Mouse (Mus musculus) lung, postnatal 14 days (tissue): Measurements from ENCODE around the gene Scml4.
A peak's percentile ranks its signal among the peaks of the same experiment; 100 is the strongest.

ENCODE experiments used
- DNase-seq: peaks from one replicate; pipeline ENCODE4 v3.0.0; 2021

Scml4 gene

DNA sequence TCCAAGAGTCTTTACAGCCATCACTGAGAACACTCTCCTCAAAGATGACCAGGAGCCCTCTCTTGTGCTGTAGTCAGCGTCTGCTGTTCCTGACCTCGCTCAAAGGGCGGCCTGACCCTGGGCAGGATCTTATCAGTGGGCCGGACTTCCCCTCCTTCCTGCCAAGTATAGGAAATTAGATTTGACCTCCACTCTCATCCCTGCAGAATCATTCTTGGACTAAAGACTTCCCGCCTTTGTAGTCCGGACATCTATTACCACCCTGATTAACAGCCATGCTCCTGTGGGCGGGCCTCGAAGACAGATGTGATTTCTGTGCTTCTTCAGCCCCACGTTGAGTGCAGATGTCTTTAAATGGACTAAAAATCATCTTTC is 91.9 kb downstream of the Scml4 start:
- DNase-seq: no peak

DNA sequence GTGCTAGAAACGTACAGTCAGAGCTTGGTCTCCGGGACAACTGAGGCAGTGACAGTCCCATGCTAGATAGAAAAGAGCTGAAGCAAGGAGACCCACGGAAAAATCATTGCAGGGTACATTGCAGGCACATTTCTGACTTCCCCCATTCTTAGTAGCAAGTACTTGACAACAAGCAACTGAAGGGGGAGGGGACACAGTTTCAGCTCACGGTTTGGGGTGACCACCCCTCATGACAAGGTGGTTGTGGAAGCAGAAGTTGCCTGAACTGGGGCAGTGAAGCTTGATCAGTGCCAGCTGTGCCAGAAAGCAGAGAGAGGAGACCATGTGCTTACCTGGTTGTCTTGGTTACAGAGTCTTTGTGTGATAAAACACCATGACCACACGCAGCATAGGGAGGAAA is 93.4 kb downstream of the Scml4 start:
- DNase-seq: no peak

GRCm38 (mm10) chr10:42955205-42955604 is 95.0 kb downstream of the Scml4 start:
- DNase-seq: no peak

GRCm38 (mm10) chr10:42957881-42958651 is 97.9 kb downstream of the Scml4 start:
- peak; percentile 74 for DNase-seq

DNA sequence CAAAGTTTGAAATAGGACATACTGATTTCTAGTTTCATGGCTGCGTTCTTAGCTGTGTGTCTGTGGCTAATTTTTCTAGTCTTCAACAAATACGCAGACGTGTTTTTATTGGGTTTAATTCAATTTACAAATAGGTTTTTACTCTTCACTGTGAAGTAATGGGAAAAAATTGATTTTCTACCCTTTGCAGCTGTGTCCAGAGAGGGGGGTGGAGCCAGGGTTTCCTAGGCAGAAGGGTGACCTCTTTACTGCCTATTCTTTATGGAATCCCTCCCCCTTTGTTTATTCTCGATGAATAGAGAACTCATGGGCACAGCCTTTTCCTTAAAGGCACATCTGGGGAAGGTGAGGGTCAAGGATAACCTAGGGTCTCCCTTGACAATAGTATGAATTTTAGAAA is 98.5 kb downstream of the Scml4 start:
- no peak for DNase-seq

DNA sequence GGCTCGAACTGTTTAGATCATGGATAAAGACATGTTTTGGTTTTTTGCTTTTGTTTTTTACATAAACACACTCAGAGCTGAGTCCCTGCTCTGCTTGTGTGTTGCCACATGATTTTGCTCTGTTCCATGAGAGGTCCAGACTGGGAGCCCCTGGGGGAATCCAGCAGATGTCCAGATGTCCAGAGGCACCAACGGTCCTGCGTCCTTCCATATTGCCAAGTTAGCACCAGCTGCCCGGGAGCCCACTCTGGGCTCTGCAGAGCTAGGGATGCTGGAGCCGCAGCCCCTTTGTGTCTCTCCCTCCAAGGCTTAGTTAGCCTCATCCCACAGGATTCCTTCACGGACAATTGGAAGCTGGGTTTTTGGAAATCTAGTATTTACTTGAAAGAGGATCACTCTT is 101.6 kb downstream of the Scml4 start:
- DNase-seq: no peak

DNA sequence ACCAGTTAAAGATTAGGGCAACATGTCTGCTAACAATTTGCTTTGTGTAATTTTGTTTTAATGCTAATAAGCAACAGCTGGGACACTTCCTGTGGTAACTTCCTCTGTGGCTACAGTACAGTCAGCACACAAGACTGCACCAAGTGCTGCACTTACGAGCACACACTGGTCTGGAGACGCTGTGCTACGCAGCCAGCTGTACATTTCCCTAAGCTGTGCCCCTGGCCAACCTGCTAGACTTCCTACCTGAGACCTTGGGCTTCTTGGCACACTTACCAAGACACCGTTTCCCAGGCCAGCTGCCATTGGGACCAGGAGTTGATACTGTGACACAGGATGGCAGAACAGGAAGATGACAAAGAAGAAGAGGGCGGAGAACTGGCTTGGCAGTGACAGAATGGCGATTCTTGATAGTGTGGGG is 102.0 kb downstream of the Scml4 start:
- no peak for DNase-seq

- peak; percentile 26 for DNase-seq
Observed at GRCm38 (mm10) chr10:42962655-42963054, 102.5 kb downstream of the Scml4 start.

DNA sequence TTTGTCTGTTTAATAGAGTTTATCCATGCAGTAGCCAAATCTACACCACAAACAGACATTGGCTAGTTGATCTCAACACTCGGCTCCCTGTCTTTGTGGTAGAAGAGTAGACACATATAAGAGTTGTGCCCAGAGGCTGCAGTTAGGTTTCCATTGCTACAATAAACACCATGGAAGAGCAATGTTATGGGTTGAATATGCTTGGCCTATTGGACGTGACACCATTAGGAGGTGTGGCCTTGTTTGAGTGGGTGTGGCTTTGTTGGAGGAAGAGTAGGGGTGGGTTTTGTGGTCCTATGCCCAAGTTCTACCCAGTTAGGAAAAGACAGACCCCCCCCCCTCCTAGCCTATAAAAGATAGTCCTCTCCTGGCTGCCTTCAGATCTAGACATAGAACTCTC is 102.9 kb downstream of the Scml4 start:
- DNase-seq: no peak

- no peak for DNase-seq
Observed at GRCm38 (mm10) chr10:42968332-42968731, 108.2 kb downstream of the Scml4 start.

DNA sequence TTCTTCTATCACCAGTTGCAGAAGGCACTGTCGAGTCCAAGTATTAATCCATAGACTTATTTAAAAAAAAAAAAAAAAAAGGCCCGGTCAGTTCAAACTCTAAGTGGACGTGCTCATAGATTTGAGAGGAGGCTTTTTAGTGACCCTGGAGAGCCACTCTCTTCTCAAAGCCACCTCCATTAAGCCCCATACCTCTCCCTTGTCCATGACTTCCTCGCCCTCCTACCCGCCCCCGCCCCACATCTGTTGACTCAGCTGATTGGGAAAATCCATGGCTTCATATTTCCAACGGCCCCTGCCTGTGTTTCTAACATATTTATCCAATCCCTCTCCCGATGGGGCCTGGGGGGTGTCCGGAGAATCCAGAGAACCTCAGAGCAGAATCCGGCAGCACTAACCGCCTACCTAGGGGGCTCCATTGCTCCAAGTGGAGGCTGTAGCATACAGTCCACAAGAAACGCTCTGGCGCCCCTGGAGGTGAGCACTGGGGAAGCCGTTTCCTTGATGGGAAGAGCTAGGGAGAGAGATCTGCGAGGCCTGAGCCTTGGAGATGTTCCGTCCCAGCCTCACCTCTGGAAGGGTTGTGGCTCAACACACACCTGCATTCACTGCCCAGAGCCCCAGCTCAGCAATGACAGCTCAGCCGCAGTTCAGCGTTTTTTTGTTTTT is 112.5 kb downstream of the Scml4 start:
- DNase-seq: peak; percentile 79

- no peak for DNase-seq
Observed at GRCm38 (mm10) chr10:42973537-42973936, 113.4 kb downstream of the Scml4 start.

DNA sequence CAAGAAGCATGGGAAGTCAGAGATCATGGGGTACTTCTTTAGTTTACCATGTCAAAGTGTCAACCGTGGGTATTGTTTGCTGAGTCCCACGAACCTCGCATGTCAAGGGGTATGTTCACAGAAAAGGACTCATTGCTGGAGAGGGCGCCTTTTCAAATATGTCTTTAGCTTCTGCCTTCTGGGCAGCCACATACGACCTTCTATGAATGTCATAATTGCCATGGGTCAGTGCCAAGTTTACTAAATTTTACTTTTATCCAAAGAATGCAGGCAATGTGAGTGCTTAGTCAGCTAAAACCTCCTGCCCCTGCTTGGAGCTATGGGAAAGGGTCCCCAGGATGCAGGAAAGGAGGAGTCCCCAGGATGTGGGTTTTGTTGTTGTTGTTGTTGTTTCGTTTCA is 116.4 kb downstream of the Scml4 start:
- no peak for DNase-seq

- no peak for DNase-seq
Observed at GRCm38 (mm10) chr10:42978346-42978745, 118.2 kb downstream of the Scml4 start.

DNA sequence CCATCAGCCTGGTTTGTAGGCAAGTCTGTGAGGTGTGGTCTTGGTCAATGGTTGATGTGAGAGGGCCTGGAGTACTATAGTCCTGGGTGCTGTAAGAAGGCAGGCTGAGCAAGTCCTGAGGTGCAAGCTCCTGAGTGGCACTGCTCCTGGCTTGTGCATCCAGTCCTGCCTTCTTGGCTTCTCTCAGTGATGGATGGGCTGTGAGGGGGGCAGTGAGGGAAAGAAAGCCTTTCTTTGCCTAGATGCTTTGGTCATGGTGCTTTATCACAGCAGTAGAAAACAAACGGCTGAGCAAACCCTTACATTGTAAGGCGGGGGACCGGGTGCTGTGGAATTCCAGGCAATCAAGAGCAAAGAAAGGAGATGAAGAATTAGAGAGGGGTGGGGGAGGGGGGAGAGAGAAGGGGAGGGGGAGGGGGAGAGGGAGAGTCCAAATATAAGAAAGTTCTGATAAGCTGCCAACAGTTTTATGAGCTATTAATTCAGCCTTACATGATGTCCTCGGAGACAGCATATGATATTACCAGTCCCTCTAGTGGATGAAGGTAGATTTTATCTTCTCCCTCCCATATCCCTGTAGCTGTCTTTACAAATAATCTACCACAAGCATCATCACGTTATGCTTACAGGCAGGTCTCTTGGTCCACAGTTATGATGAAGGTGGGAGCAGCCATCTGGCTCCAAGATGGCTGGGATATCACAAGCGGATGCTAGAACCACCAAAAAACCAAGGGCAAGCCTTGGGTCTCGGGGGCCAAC is 121.0 kb downstream of the Scml4 start:
- DNase-seq: no peak

DNA sequence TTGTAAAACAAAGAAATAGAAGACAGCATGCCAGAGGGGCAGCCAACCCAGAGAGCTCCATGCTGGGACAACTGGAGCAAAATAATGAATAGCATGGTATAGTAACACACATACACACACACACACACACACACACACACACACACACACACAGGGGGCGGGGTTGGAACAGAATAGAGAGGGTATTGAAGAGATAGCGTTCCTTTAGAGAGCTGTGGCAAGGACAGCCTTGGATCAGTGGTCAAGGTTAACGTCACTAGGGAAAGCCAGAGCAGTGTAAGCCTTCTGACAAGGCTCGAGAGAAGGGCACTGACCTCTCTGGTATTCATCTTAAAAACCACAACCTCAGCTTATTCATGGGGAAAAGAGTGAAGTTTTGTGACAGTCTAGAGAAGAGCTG is 124.7 kb downstream of the Scml4 start:
- DNase-seq: no peak

- peak; percentile 43 for DNase-seq
Observed at GRCm38 (mm10) chr10:42987594-42988052, 127.5 kb downstream of the Scml4 start.

DNA sequence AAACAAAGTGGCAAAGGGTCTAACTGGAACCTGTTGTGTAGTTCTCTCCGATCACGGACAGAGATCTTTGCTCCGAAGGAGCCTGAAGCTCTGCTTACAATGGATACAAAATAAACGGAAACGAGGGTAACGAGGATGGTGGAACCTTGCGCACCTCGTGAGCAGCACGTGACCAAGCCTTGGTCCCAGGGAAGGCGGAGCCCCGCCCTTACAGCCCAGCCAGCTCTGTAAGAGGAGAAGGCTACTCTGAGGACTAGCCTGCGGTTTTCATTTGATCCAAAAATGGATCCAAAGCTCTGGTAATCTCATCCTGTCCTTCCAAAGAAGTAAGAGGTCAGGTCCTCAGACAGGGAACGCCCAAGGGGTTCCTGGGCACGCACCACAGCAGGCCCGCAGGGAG is 128.5 kb downstream of the Scml4 start:
- DNase-seq: no peak

DNA sequence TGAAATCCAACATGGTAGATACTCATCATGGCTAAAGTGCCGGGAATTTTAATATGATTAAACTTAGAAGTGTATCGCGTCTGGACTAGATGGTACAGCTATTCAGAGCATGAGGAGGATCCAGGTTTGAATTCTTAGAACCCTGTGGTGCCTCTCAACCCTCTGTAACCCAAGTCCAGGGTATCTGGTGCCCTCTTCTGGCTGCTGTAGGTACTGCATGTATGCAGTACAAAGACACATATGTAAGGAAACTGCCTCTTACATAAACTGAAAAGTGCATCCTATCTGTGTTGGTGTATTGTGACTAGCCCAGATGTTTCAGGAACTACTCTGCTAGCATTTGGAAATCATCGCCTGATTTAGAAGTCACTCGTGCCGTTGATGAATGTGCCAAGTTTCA is 129.7 kb downstream of the Scml4 start:
- DNase-seq: peak; percentile 73

DNA sequence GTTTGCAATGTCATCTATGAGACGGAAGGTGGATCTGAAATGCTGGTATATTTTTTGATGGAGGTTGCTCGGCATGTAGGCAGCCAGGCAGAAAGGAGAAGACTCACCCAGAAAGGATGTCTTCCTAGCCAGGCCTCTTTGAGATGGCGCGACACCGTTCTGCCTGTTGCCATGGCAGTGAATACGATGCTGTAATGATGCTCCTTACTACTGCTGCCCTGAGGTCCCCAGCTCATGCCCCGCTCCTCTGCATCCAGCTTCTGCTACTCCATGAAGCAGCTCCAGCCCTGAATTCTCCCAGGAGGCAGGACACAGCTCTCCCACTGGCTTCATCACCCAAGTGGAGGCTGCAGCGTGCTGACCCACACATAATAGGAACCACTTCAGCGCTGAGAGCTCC is 130.8 kb downstream of the Scml4 start:
- DNase-seq: no peak

DNA sequence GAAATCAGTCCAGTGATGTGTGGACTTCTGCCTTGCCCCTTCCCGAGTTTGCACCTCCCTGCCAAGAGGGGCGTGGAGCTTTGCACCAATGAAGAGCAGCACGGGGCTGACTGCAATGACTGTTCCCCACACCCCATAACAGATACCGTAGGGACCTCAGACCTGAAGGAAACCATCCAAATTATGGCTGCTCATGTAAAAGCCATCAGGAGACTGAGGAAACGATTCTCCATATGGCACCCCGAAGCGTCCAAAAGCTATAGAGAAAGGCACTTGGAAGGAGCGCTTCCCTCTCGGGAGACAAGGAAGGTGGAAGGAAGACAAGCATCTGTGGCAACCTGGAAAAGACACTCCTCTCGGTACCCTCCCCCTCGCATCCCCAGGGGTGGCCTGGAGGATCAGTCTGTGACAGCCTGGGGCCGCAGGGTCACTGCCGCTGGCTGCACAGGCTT is 134.2 kb downstream of the Scml4 start:
- DNase-seq: no peak

DNA sequence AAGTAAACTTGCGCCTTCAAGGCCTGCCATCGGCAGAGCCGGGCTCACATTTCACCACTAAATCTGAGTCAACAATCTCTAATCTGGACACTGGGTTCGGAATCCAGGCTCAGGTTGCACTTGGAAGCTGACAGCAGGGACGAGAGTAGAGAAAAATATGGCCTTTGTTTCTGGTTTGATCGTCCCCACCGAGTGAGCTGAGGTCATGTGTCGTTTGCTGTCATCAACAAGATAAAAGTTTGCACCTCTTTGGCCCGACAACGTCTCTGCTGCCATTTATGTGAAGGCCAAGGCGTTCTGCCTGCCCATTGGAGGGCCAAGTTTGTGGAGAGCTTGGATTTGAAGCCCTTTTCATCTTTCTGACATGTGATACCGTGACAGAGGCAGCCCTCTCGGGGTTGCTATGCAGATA is 135.3 kb downstream of the Scml4 start:
- no peak for DNase-seq

- DNase-seq: no peak
Observed at GRCm38 (mm10) chr10:42997278-42997677, 137.1 kb downstream of the Scml4 start.

DNA sequence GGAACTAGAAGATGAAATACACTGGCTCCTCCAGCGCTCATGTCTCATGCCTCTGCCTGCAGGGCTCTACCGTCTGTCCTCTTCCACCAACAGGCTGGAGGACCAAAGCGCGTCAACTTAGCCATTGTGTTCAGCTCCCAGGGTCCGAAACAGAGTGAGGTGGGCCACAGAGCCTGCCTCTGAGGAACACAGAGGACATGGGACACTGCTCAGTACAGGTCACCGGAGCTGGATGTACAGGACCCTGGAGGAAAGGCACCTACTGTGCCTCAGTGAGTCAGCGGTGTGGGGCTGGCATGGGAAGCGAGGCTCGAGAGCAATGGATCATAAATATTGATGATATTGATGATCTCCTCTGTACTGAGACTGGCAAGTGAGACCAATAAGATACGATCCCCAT is 139.2 kb downstream of the Scml4 start:
- no peak for DNase-seq
